Mouse (Mus musculus): Measurements from ENCODE around the gene Cd151. TPM values are rescaled to one million over a fixed set of nuclear protein-coding genes. Genes with fewer than 3 reads are reported as not detected.
A peak's percentile ranks its signal among the peaks of the same experiment; 100 is the strongest.

Gene Cd151
- total RNA-seq, 2 experiments from 2014 or later: 297 to 312 TPM

DNA sequence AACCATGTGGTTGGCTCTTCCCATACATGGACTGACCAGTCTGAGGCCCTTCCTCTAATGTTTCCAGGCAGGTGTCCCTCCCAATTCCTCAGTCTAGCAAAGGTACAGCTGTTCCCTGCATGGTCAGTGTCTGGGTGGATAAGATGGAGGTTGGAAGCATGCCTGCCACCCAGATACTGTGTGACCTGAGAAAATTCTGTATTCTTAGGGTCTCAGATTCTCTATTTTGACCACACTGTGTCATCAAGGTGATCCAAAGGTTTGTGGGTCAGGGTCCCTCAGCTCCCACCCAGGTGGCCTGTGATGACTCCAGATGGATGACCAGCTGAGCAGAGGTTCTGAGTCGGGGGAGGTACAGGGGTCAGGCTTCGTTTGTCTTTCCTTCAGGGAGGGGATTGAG, 18.0 kb downstream of the Cd151 start:
- intact Hi-C loops (cut with DNase I): no loop called here
- DNase-seq: no peak

DNA sequence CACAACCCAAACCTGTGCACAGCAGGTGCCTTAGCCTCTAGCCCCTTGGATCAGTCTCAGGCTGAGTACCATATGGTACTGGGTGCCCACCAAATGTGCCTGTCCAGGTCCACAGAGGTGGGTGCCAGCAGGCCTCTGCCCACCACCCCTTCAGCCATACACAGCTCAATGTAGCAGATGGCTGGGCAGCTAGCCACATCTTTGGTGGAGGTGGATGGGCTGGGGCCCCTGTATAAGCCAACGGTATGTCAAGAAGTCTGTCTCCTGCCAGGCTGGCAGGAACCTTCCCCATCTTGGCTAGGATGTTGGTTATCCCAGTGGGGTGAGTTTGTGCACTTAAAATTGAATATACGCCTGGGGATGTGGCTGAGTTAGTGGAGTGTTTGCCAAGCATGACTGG, 18.4 kb downstream of the Cd151 start:
- no peak for DNase-seq
- intact Hi-C loops (cut with DNase I): no loop called here

DNA sequence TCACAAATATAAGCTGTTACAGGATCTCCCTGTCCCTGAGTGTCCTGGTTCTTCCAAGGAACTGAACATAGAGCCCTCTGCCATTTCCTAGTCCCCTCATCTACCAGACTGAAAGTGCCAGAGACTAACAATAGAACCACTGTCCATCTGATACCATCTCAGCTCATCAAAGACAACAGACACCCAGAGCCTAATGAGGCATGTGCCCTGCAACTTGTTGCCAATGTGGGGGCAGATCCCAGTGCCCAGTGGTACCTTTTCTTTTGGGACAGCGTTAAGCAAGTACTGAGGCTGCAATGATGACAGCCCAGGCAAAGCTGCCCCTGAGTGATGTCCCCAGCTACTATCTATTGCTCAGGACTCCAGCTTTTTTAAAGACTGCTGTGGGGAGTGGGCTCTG, 19.0 kb downstream of the Cd151 start:
- intact Hi-C loops (cut with DNase I): no loop called here

DNA sequence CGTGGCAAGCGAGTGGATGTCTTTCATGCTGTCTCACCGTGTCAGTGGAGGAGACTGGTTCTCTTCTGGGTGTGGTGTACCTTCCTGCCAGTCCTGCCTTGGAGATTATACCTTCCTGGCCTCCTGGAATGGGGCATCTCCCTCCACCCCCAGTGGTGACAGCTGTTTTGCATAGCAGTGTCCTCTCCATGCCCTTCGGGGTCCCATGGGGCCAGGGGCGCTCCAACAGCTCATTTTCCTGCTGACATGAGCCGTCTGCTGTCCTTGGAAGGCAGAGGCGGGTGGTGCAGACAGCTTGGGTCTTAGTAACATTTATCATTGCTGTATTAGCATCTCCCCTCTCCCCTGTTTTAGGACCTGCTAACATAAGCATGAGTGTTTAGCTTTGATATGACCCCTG, 19.9 kb downstream of the Cd151 start:
- intact Hi-C loops (cut with DNase I): no loop called here
- DNase-seq: no peak

More for the DNA sequence above, 19.0 kb downstream of the Cd151 start:
- DNase-seq: no peak

DNA sequence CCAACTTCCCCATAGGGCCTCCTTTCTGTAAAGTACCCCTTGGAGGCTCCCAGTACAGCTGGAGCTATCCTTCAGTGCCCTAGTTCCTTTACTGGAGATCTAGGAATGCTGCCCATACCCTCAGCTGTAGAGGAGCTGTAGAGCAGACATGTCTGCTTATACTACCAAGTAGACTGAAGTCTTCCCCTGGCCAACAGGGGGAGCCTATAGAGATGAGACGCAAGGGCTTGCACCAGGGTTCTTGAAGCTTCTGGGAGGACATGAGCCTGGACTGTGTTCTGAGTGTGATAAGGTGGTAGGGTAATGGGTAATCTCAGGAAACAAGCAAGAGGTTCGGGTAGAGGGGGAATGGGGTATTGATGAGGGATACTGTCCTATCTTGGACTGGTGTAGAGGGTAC, 24.0 kb downstream of the Cd151 start:
- no peak for DNase-seq
- intact Hi-C loops (cut with DNase I): no loop called here

DNA sequence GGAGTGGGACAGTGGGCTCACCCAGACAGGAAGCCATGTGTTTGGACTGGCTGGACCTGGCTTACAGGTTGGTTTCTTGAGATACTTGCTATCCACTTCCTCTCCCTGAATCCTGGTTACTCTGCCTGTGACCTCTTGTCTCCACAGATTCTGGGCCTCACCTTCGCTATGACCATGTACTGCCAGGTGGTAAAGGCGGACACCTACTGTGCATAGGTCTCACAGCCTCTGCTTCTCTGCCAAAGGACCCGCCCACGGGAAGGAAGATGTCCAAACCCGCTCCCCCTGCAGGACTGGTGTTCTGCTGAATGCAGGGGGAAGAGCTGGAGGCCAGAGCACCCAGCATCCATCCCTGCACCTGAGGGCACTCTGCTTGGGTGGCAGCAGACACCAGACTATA, 25.5 kb downstream of the Cd151 start:
- intact Hi-C loops (cut with DNase I): no loop called here
- no peak for DNase-seq

DNA sequence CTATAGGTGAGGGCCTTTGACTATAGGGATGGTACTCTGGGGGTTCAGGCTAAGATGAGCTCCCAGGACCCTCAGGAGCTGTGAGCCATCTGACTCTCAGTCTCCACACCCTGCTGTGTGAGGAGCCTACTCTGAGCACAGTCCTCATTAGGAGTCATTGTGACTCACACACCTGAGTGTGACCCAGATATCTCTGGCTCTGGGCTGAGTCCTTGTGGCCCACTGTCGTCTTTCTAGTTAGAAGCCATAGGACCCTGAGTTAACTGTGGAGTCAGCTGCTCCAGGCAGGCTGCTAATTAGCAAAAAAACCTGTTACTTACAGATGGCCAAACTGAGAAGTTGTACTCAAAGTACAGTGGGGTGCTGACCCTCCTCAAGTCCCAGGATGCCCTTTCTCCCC, 26.5 kb downstream of the Cd151 start:
- intact Hi-C loops (cut with DNase I): no loop called here
- DNase-seq: no peak

DNA sequence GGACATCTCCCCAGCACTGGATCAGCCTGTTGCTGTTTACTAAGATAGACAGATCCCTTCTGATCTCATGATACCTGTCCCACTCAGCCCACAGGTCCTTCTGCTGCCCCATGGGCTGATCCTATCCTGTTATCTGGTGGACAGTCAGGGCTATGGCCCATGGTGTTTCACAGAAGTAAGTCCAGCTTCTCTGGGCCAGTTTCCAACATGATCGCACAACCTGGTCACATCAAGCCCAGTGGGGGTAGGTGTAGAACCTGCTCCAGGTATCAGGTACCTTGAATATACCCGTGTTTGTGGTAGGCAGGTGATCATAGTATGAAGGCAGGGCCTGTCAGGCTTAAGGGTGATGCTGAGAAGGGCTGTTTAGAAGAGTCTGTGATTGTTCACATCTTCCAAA, 28.2 kb downstream of the Cd151 start:
- DNase-seq: no peak
- intact Hi-C loops (cut with DNase I): no loop called here

DNA sequence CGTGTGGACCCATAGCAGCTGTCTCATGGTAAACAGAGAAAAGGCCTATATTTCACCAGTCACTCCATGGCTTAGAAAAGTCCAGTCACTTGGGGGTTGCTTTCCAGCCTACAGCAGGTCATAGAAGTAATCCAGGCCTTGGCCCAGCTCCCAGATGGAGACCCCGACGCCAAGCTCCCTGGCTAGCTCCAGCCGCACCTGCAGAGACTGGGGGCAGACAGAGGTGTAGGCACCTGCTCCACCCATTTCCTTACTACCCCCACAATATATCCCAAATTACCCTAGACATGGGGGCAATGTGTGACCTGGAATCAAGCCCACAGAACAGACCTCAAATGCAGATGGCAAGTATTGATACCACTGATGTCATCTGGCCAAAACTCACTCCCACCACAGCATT, 28.7 kb downstream of the Cd151 start:
- intact Hi-C loops (cut with DNase I): no loop called here
- no peak for DNase-seq

DNA sequence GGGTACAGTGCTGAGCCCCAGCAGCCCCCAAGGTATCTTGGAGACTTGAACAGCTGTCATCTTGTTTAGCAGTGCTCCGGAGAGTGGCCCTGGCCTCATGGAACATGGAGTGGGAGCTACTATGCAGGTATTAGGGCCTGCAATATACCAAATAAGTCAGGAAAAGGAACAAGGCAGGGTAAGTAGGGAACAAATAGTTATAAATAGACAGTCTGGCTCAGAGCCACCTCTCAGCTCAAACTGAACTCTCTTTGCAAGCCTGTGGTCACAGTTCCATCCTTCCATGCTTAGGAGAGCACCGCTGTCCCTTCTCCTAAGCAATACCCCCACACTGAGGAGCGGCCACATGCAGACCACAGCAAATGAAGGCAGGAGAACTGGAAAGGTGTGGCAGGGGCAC, 30.4 kb downstream of the Cd151 start:
- peak; percentile 51 to 56 for DNase-seq
- intact Hi-C loops (cut with DNase I): no loop called here

DNA sequence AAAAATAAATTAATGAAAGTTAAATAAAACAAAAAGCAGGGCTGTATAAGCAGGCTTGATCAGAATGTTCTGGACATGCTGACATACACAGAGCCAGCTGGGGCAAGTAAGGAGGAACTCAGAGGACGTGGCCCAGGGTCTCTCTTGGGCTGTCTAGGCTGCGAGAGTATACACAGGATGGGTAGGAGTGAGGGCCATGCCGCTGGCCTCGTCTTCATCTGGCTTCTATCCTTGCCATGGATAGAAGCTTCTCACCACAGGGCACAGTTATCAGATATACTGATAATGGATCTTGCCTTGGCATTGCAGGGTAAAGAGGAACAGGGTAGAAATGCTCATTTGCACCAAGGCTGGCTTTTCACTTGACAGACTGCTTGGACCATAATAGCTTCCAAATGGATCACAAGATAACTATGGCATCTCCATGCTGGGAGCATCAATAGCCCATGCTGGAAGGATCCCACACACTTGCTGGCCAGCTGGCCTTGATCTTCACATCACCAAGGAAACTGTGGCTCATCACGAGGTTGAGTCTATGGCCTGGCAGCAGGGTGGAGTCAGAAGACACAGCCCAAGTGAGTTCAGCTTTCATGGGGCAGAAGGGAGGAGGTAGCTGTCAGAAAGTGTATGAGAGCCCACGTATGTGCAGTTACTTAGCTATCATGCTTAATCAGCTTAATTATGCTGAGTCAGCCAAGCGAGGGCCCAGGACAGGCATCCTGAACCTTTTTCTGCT, 34.8 kb downstream of the Cd151 start:
- intact Hi-C loops (cut with DNase I): no loop called here
- no peak for DNase-seq

DNA sequence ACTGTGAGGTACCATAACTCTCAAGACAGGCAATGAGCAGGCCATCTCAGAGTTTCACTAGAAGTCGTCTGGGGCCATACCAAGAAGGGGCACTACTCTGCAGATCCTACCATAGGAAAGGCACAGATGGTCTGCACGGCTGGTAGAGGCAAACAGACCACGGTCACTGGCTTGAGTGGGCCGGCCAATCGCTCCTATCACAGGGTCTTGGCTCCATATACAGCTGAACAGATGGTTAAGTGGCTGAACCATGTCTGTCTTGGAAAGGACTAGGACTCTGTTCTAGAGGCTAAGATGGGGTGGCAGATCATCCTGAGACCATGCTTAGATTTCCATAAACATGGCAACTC, 35.3 kb downstream of the Cd151 start:
- intact Hi-C loops (cut with DNase I): no loop called here
- DNase-seq: no peak

DNA sequence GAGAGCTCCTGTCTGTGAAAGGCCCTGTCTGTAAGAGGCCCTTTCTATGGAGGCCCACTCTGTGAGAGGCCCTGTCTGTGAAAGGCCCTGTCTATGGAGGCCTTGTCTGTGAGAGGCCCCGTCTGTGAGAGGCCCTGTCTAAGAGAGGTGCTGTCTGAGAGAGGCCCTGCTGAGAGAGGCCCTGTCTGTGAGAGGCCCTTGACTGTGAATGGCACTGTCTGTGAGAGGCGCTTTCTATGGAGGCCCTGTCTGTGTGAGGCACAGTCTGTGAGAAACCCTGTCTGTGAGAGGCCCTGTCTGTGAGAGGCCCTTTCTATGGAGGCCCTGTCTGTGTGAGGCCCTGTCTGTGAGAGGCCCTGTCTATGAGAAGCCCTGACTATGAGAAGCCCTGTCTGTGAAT, 39.1 kb downstream of the Cd151 start:
- DNase-seq: no peak
- intact Hi-C loops (cut with DNase I): no loop called here

DNA sequence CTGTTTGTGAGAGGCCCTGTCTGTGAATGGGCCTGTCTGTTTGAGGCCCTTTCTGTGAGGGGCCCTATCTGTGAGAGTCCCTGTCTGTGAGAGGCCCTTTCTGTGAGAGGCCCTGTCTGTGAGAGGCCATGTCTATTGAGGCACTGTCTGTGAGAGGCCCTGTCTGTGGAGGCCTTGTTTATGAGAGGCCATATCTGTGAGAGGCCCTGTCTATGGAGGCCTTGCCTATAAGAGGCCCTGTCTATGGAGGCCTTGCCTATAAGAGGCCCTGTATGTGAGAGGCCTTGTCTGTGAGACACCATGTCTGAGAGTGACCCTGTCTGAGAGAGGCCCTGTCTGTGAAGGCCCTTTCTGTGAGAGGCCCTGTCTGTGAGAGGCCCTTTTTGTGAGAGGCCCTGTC, 41.0 kb downstream of the Cd151 start:
- no peak for DNase-seq
- intact Hi-C loops (cut with DNase I): no loop called here

DNA sequence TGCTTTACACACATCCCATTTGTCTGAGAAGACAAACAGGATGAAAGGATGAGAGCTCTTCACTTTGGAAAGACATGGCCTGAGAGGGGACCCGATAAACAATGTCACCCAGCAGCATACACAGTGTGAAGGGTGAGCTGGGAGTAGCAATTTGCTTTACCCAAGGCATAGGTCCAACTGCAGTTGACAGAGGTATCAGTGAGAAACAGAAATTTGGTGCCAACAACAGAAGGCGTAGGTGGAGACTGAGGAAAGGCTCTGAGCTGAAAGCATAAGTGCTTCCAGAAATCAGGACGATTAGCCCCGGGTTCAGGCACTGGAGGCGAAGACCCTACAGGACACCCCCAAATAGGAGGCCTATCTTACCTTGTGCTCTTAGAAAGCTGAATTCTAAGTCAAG, 43.0 kb downstream of the Cd151 start:
- no peak for DNase-seq
- intact Hi-C loops (cut with DNase I): no loop called here

DNA sequence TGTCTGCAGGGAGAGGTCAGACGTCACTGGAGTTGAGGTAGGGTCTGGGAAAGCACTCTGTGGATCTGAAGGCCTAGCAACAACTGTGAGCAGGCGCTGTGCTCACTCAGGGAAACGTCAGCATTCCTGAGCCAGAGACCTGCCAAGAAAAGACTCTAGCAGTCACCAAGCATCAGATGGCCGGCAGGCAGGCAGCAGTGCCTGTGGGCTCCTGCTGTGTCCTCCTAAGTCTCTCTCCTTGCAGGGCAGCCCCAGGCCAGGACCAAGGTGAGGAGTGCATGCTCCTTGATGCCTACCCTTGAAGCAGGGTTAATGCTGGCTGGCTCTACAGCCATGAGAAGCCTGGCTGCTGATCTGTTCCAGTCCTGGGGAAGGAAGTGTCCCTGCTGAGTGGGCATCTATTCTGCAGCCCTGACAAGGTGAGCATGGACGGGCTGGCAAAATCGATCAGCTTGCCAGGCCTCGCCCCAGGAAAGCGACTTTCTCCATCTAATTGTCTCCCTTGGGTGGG, 43.5 kb downstream of the Cd151 start:
- DNase-seq: peak; percentile 58 to 66

DNA sequence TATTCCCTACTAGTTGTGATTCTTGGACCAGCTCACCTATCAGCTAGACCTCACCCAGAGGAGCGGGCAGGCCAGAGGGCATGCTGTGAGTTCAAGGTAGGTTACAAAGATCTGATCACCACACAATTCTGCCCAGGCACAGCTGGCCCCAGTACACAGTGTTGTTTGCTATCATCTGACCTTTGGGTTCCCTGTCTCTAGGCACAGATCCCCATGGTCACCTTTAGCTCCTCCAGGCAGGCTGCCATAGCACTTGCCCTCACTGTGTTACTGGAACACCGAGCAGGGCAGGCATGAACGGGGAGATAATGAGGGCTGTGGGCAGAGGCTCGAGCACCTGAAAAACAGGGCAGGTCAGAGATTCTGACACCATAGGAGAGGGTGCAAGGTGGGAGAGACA, 50.4 kb downstream of the Cd151 start:
- peak in 1 of 2 experiments; percentile 63 for DNase-seq
- intact Hi-C loops (cut with DNase I): no loop called here

More for the DNA sequence above, 43.5 kb downstream of the Cd151 start:
- intact Hi-C loops (cut with DNase I): no loop called here

DNA sequence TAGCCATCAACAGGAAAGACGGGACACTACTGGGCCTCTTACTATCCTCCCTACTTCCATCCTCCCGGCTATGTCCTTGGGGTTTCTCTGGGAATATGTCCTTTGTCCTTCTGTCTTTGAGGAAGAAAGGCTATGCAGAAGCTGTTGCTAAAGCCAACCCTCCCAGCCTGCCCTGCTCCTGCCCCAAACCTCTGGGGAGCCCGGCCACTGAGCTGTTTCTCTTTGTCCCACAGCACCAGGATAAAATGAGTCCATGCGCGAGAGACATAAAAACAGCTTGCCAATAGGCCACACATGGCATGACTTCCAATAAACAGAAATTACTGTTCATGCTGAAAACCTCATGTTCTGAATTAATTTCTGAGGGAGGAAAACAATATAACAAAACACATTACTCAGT, 51.1 kb downstream of the Cd151 start:
- intact Hi-C loops (cut with DNase I): no loop called here
- no peak for DNase-seq

DNA sequence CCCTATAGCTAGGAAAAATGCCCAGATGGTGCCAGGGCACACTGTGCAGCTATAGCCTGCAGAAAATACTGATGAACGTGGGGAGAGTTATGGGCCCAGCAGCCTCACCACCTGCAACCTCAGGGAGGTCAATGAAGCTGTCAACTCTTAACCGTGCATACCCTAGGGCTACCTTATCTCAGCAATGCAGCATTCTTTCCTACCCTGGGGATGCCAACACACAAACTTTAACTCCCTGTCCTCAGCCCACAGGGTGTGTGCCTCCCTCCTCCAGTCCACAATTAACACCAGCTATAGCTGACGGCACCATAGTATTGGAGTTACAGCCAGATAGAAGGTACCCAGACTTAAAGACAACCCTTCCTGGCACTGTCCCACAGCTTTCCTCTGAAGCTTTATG, 51.7 kb downstream of the Cd151 start:
- intact Hi-C loops (cut with DNase I): no loop called here
- DNase-seq: peak; percentile 49 to 57

DNA sequence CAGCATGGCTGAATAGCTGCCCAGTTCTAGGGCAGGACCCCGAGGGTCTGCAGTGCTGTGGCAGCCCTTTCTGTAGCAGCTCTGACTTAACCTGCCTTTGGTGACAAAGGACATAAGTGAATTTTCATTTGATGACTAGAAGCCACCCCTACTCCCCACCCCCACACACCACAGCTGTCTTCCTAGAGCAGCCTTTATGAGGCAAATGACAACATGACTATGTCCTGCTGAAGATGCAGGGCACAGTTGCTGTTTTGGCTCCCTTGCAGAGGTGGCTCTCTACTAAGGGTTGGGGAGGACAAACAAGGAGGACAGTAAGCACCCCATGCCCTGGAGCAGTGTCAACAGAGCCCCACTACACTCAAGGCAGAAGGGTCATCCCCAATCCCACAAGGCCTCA, 52.6 kb downstream of the Cd151 start:
- intact Hi-C loops (cut with DNase I): no loop called here
- DNase-seq: no peak
